Mouse (Mus musculus): Measurements from ENCODE around the gene Med1. TPM values are rescaled to one million over a fixed set of nuclear protein-coding genes. Genes with fewer than 3 reads are reported as not detected.

Gene Med1
- polyA plus RNA-seq, 1 experiment from 2014 or later: 74.3 TPM

DNA sequence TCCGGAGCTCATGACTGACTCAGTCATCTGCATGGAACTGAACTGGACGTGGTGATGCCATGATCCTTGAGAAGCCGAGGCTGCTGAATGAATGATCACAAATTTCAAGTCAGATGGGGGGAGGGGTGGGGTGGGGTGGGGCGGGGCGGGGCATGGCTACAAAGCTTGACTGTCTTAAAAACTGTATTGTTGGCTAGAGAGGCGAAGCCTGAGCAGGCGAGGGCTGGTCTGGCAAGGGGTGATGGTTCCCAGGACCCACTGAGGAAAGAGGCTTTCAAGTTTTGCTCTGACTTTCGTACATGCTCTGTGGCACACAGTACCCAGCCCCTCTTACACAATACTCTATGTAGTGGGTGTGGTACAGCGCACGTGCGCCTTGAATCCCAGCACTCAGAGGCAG lies 55.3 kb downstream of the Med1 start:
- Histone ChIP-seq H3K4me1 (no peaks in the 10 kb centered on the region), H3K9me3 (replicated peaks) (no peaks in the 10 kb centered on the region), H3K36me3 (peaks cover 21% of the 10 kb centered on the region), H3K4me3 (no peak overlapping the region), H3K27ac (replicated peaks) (no peak overlapping the region), H3K27me3 (ENCODE audit: low read depth, poor library complexity, severe bottlenecking) (no peaks in the 10 kb centered on the region)
- WGBS: 94% methylated on average over 11 of the region's 11 CpGs
- no peak for DNase-seq (ENCODE audit: low spot score)

DNA sequence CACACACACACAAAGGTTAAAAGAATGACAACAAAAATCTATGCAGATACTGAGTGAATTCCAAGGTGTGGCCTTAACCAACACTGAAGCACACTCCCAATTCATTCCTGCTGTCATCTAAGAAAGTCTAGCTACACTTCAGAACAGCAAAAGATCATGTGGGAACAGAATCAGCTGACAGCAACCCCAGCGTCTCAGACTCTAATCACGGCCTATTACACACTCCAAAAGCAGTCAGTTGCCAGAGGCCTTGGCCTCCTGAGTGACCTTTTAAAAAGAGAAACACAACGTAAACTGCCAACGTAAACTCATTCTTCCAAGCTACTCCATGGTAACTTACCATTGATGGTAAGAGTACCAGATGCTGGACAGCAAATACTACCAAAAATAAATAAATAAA lies 58.1 kb downstream of the Med1 start:
- no peaks in the 10 kb centered on the region for H3K9me3 ChIP-seq (replicated peaks)
- H3K36me3 ChIP-seq: peaks cover 11% of the 10 kb centered on the region; the same call in 1 of the 2 replicates
- no peaks in the 10 kb centered on the region for H3K4me1 ChIP-seq
- no peak for DNase-seq (ENCODE audit: low spot score)
- no peak overlapping the region for H3K4me3 ChIP-seq
- H3K27ac ChIP-seq (replicated peaks): no peak overlapping the region
- H3K27me3 ChIP-seq (ENCODE audit: low read depth, poor library complexity, severe bottlenecking): no peaks in the 10 kb centered on the region
- WGBS: 83% methylated on average over 4 of the region's 4 CpGs

DNA sequence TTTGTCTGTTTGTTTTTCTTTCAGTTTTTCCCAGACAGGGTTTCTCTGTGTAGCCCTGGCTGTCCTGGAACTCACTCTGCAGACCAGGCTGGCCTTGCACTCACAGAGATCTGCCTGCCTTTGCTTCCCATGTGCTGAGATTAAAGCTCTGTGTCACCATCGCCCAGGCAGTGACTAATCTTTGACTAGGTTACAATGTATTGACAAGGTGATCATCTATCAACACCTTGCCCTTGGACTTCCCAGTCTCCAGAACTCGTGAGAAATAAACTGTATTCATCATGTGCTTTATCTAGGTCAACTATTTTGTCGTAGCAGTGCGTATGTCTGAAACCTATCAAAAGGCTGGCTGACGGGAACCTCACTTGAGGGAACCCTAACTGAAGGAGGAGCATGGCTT lies 69.7 kb downstream of the Med1 start:
- Histone ChIP-seq H3K4me3 (no peak overlapping the region), H3K4me1 (no peaks in the 10 kb centered on the region), H3K27me3 (ENCODE audit: low read depth, poor library complexity, severe bottlenecking) (no peaks in the 10 kb centered on the region), H3K9me3 (replicated peaks) (no peaks in the 10 kb centered on the region), H3K36me3 (peaks cover 61% of the 10 kb centered on the region), H3K27ac (replicated peaks) (no peak overlapping the region)
- 91% methylated on average over 5 of the region's 5 CpGs for WGBS
- no peak for DNase-seq (ENCODE audit: low spot score)

- Histone ChIP-seq H3K4me1 (no peaks in the 10 kb centered on the region), H3K27ac (replicated peaks) (no peak overlapping the region), H3K4me3 (no peak overlapping the region), H3K9me3 (replicated peaks) (no peaks in the 10 kb centered on the region), H3K27me3 (ENCODE audit: low read depth, poor library complexity, severe bottlenecking) (no peaks in the 10 kb centered on the region), H3K36me3 (peaks cover 49% of the 10 kb centered on the region)
- 97% methylated on average over 1 of the region's 1 CpGs for WGBS
- no peak for DNase-seq (ENCODE audit: low spot score)
These were observed 78.7 kb downstream of the Med1 start for GRCm38 (mm10) chr11:98114363-98114762.

GRCm38 (mm10) chr11:98113504-98113903 lies 79.6 kb downstream of the Med1 start:
- no peak for DNase-seq (ENCODE audit: low spot score)
- 70% methylated on average over 4 of the region's 4 CpGs for WGBS
- no peak overlapping the region for H3K27ac ChIP-seq (replicated peaks)
- H3K36me3 ChIP-seq: peaks cover 57% of the 10 kb centered on the region
- H3K4me1 ChIP-seq: no peaks in the 10 kb centered on the region
- no peaks in the 10 kb centered on the region for H3K27me3 ChIP-seq (ENCODE audit: low read depth, poor library complexity, severe bottlenecking)
- no peaks in the 10 kb centered on the region for H3K9me3 ChIP-seq (replicated peaks)
- no peak overlapping the region for H3K4me3 ChIP-seq

DNA sequence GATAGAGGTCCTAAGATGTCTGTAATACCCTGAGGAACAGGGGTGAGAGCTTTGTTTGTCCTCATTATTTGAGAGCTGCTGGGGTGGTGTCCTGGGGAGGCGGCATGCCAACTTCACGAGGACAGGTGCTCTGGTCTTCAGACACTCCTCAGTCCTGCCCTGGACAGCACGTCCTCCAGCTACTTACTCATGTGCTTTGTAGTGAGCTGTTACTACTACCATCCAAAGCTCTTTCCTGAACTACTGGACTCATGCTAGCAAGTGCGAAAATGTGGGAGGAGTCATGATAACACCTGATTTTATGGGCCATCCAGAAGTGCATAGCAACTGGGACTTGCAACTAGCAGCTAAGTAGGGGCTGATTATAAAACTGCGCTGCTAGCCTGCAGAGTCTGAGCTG lies 83.4 kb downstream of the Med1 start:
- peaks cover 78% of the 10 kb centered on the region for H3K36me3 ChIP-seq
- H3K27me3 ChIP-seq (ENCODE audit: low read depth, poor library complexity, severe bottlenecking): no peaks in the 10 kb centered on the region
- WGBS: 95% methylated on average over 5 of the region's 5 CpGs
- H3K27ac ChIP-seq (replicated peaks): no peak overlapping the region
- H3K9me3 ChIP-seq (replicated peaks): no peaks in the 10 kb centered on the region
- H3K4me3 ChIP-seq: no peak overlapping the region
- no peak for DNase-seq (ENCODE audit: low spot score)
- H3K4me1 ChIP-seq: no peaks in the 10 kb centered on the region

Small RNAs within 50 kb of the gene (microRNA-seq; reads per million reads assigned to microRNA genes)
- gene Gm27399: not detected

Other genes with a start within 250 kb of the Med1 start
- 0.06 and 0.16 TPM in 2 replicates for gene Plxdc1, start 206.8 kb downstream of the Med1 start, polyA plus RNA-seq (2016; fragmentation: Nextera tagmentation; extraction: Ambion mirVana)
- gene Arl5c, start 197.1 kb downstream of the Med1 start, polyA plus RNA-seq (2016; fragmentation: Nextera tagmentation; extraction: Ambion mirVana): 8.9 and 16.8 TPM in 2 replicates
- gene Cacnb1, start 170.3 kb downstream of the Med1 start, polyA plus RNA-seq (2016; fragmentation: Nextera tagmentation; extraction: Ambion mirVana): 7.8 and 12.5 TPM in 2 replicates
- gene Rpl19, start 166.6 kb downstream of the Med1 start, polyA plus RNA-seq (2016; fragmentation: Nextera tagmentation; extraction: Ambion mirVana): 976 and 1,159 TPM in 2 replicates
- 0.40 and 0.41 TPM in 2 replicates for gene Stac2, start 139.8 kb downstream of the Med1 start, polyA plus RNA-seq (2016; fragmentation: Nextera tagmentation; extraction: Ambion mirVana)
- gene Fbxl20, start 42.9 kb downstream of the Med1 start, polyA plus RNA-seq (2016; fragmentation: Nextera tagmentation; extraction: Ambion mirVana): 21.0 and 23.7 TPM in 2 replicates
- gene Cdk12, start 9.8 kb upstream of the Med1 start, polyA plus RNA-seq (2016; fragmentation: Nextera tagmentation; extraction: Ambion mirVana): 10.7 and 12.0 TPM in 2 replicates
- 0.05 and 0.09 TPM in 2 replicates for gene Neurod2, start 136.4 kb upstream of the Med1 start, polyA plus RNA-seq (2016; fragmentation: Nextera tagmentation; extraction: Ambion mirVana)
- 1.0 and 1.6 TPM in 2 replicates for gene Ppp1r1b, start 155.1 kb upstream of the Med1 start, polyA plus RNA-seq (2016; fragmentation: Nextera tagmentation; extraction: Ambion mirVana)
- gene Stard3, start 165.1 kb upstream of the Med1 start, polyA plus RNA-seq (2016; fragmentation: Nextera tagmentation; extraction: Ambion mirVana): 54.5 and 55.6 TPM in 2 replicates
- gene Tcap, start 190.5 kb upstream of the Med1 start, polyA plus RNA-seq (2016; fragmentation: Nextera tagmentation; extraction: Ambion mirVana): 0.19 TPM in 1 of 2 replicates, not detected in the other
- not detected in 2 replicates for gene Pnmt, start 193.2 kb upstream of the Med1 start, polyA plus RNA-seq (2016; fragmentation: Nextera tagmentation; extraction: Ambion mirVana)
- 8.8 and 10.1 TPM in 2 replicates for gene Pgap3, start 207.2 kb upstream of the Med1 start, polyA plus RNA-seq (2016; fragmentation: Nextera tagmentation; extraction: Ambion mirVana)
- gene Erbb2, start 219.2 kb upstream of the Med1 start, polyA plus RNA-seq (2016; fragmentation: Nextera tagmentation; extraction: Ambion mirVana): 21.8 and 22.4 TPM in 2 replicates
- gene Mien1, start 245.7 kb upstream of the Med1 start, polyA plus RNA-seq (2016; fragmentation: Nextera tagmentation; extraction: Ambion mirVana): 112 and 124 TPM in 2 replicates

All from midbrain, embryonic 10.5 days (tissue).